Mouse (Mus musculus): ENCODE results near the gene Hao2.

Gene Hao2

GRCm38 (mm10) chr3:98893057-98893772, at the start of gene Hao2:
TSS of gene Hao2 (minus strand) at chr3:98893239.
- DNase-seq (ENCODE audit: low spot score) = no peak

GRCm38 (mm10) chr3:98941601-98942000, 48.6 kb upstream of the Hao2 start:
- no peak for DNase-seq (ENCODE audit: low spot score)

DNA sequence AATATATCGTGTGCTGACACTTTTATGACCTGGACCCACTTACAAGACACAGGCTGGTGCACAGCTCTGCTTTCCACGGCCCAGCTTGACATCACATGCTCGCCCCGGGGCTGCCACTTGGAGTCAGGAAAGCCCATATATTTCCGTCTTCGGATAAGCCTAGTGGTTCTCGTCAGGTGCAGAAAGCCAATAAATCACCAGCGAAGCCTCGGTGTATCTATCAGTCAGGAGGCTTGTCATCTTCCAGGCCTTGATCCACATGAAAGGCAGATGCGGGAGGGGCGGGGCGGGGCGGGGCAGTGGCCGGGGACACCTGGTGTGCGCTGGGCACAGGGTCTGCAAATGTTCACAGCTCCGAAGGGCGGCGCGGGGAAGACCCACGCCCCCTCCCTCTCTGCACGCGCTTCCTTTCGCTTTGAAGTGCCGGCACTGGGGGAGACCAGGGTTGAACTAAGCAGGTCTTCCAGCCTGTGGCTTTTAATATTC, 48.1 kb upstream of the Hao2 start:
- DNase-seq (ENCODE audit: low spot score) = no peak

- no peak for DNase-seq (ENCODE audit: low spot score)
Observed at GRCm38 (mm10) chr3:98940225-98940624, 47.2 kb upstream of the Hao2 start.

DNA sequence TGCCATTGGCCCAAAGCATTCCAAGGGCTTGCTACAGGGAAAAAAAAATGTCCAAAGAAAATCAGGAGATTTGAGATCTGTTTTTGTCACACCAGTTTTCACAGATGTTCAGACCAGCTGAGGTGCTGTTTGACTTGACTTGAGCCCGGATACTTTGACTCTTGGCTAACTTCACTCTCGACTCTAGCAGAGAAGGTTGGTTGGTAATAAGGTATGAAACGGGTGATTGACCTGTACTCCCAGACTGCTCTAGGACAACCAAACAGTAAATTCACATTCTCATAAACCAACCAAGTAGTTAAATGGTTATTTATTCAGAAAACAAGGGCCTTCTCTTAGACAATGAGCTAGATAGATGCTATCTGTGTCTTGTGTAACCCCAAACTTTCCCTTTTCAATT, 43.4 kb upstream of the Hao2 start:
- no peak for DNase-seq (ENCODE audit: low spot score)

DNA sequence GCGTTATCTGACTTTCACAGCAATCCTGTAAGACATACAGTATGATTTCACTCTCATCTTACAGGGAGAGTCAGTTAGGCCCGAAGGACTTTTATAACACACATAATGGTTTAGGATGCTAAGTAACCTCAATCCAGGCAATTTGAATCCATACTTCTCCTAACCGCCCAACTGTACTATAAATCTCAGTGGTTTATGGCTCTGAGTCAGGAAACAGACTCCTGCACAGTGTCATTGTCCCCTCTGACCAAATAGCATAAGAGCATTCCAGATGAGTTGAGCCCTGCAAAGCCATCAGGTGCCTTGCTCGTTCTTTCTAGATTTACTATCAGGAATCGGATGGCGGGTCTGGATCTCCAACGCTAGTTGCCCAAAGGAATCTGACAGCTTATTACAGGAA, 41.6 kb upstream of the Hao2 start:
- DNase-seq (ENCODE audit: low spot score) = no peak

- no peak for DNase-seq (ENCODE audit: low spot score)
Observed at GRCm38 (mm10) chr3:98934041-98934440, 41.0 kb upstream of the Hao2 start.

- DNase-seq (ENCODE audit: low spot score) = no peak
Observed at GRCm38 (mm10) chr3:98932421-98932820, 39.4 kb upstream of the Hao2 start.

GRCm38 (mm10) chr3:98931836-98932235, 38.8 kb upstream of the Hao2 start:
- DNase-seq (ENCODE audit: low spot score) = no peak

DNA sequence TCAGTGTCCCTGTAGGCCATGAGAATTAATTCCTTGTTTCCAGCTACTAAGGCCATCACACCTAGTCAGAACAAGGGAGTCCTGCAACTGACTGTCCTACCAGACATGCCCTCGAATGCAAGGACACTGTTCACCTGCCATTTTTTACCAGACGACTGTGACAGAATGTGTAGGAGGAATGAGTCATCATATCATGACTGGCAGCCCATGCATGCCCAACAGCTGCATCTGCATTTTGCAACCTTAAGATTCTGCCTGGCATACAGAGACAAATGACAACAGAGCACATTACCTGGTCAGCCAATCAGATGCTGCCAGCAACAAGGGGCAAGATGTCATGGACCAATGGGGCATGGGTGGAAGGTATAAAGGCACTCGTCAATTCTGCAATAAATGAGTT, 27.4 kb upstream of the Hao2 start:
- no peak for DNase-seq (ENCODE audit: low spot score)

- DNase-seq (ENCODE audit: low spot score) = no peak
Observed at GRCm38 (mm10) chr3:98917260-98917659, 24.2 kb upstream of the Hao2 start.

- DNase-seq (ENCODE audit: low spot score) = no peak
Observed at GRCm38 (mm10) chr3:98916856-98917255, 23.8 kb upstream of the Hao2 start.

GRCm38 (mm10) chr3:98915659-98916058, 22.6 kb upstream of the Hao2 start:
- no peak for DNase-seq (ENCODE audit: low spot score)

- DNase-seq (ENCODE audit: low spot score) = no peak
Observed at GRCm38 (mm10) chr3:98913591-98913990, 20.6 kb upstream of the Hao2 start.

DNA sequence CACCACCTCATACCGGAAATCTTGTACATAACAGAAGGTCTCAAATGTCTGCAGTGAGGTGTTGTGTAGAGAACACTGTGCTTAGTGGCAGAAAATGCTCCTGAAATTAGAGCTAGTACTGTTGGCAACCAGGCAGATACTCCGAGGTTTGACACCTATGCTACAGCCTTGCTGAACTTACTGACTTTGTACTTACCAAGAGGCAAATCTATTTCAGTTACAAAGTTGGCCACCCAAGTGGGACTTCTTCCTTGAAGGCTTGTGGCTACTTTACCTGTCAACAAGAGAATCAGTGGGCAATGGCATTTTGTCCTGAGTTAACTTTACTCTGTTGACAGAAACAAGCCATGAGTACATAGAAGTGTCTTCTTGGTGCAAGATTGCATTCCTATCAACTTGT, 4.6 kb upstream of the Hao2 start:
- no peak for DNase-seq (ENCODE audit: low spot score)

GRCm38 (mm10) chr3:98895071-98895601, 2.1 kb upstream of the Hao2 start:
- DNase-seq (ENCODE audit: low spot score) = no peak

DNA sequence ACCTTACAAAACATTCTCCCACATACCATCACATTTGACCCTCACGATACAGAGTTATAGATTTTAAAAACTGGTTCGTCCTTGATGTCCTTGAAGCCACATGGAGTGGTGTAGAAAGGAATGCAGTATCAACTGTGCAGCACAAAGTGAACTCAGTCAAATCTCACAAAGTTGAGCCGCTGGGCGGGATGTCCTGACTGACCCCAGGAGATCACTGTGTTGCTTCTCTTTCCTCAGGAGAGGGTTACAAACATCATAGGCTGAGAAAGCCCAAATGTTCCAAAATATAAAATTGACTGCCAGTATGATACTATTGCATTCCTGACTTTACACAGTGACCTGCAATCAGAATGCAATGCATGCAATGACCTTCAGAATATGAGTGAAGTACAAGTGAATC, 2.6 kb downstream of the Hao2 start:
- DNase-seq (ENCODE audit: low spot score) = no peak

DNA sequence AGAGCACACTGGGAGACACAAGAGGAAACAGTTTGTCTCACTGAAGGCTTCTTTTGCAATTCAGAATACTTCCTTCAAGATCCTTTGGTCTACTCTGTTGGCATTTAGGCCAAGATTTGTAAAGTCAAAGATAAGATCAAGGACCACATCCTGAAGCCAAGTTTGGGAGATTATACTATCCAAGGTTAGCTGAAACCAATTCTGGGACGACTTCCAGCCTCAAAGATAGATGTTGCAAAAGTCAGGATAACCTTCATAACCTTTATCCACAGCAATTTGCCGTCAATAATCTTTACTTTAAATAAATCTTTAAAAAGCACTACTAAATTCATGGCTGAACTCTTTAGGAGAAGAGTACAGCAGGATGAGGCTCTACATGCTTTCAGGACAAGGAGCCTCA, 4.8 kb downstream of the Hao2 start:
- no peak for DNase-seq (ENCODE audit: low spot score)

DNA sequence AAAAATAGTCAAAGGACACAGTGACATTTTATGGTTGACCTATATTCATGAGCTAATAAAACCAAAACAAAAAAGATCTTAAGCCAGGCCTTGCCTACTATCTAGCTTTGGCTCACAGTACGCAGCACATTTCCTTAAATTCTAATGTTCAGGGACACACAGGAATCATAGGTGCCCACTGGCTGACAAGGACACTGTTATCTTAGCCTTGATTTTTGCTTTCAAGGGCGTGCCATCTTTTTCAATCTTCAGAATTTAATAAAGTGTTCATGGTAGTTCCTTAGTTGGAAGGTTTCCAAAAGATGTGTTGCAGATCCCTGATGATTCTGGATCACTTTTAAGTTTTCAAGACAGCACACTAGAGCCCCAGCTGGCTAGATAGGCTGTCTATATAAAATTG, 12.2 kb downstream of the Hao2 start:
- DNase-seq (ENCODE audit: low spot score) = no peak

GRCm38 (mm10) chr3:98880216-98880615, 12.8 kb downstream of the Hao2 start:
- no peak for DNase-seq (ENCODE audit: low spot score)

GRCm38 (mm10) chr3:98868219-98868618, 24.8 kb downstream of the Hao2 start:
- no peak for DNase-seq (ENCODE audit: low spot score)

DNA sequence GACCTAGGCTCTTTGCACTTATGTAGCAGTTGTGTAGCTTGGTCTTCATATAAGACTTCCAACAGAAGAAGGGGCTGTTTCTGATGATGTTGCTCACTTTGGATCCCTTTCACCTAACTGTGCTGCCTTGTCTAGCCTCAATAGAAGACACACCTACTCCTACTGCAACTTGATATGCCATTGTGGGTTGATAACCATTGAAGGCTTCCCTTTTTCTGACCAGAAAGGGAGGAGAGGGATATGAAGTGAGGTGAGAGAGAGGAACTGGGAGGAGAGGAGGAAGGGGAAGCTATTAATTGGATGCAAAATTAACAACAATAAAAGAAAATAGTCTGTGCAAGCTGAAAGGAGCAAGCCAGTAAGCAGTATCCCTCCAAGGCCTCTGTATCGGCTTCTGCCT, 30.2 kb downstream of the Hao2 start:
- no peak for DNase-seq (ENCODE audit: low spot score)

- no peak for DNase-seq (ENCODE audit: low spot score)
Observed at GRCm38 (mm10) chr3:98859576-98859975, 33.5 kb downstream of the Hao2 start, which contains the start of gene Hsd3b1. TSS of gene Hsd3b1 (minus strand) at chr3:98859794.

- no peak for DNase-seq (ENCODE audit: low spot score)
Observed at GRCm38 (mm10) chr3:98858051-98858450, 35.0 kb downstream of the Hao2 start.

Measured in T-cell, adult 2 months (primary cell).